Mouse (Mus musculus) urinary bladder, postnatal 10 days (tissue): ENCODE measurements around the gene Cecr2.
"Not testable (repeated sequence)": the region's sequence is repeated elsewhere in the genome, so short reads cannot be mapped to it uniquely, and the experiment has no call there.

ENCODE experiments used
- DNase-seq: peaks from one replicate; pipeline ENCODE4 v3.0.0; 2022; ENCODE audit warnings: low spot score

Cecr2 gene

GRCm38 (mm10) chr6:120773149-120773628 is 107.0 kb downstream of the Cecr2 start, which contains the start of gene Slc25a18:
Gene Slc25a18 (plus strand): TSS chr6:120773578.
- DNase-seq = no peak

GRCm38 (mm10) chr6:120773763-120774162 is 107.6 kb downstream of the Cecr2 start:
- no peak for DNase-seq

GRCm38 (mm10) chr6:120776286-120776685 is 110.1 kb downstream of the Cecr2 start:
- no peak for DNase-seq

DNA sequence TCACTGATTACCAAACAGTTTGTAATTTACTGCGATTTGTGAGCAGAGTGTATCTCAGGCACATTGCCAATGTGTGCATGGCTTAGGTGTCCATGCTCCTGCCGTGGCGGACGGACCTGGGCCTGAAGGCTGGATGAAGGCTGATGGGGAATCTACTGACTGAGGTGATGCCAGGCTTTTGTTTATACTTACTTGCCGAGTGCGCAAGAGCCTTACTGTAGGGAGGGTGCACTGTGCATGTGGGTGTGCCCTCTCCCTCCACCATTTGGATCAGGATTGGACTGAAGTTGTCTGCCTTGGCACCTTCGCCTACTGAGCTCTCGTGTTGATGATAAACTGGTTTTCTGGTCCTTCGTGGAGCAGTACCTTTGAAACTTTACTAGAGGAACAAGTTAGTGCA is 111.4 kb downstream of the Cecr2 start:
- DNase-seq = no peak

DNA sequence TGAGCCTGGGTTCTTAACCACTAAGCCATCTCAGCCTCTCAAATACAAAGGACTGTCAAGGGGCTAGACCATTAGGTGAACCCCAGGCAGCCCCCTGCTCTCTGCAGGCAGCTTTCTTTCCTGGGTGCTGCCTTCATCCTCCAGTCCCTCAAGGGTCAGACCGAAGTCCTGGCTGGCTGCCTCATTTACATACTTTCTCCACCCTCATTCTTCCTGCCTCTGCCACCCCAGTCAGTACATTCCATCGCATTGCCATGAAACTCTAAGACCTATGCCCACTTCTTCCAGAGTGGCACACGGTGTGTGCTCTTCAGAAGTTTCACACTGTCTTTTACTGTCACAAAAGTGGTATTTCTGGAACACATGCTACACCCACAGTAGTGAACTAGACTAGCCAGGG is 112.1 kb downstream of the Cecr2 start:
- DNase-seq = no peak

DNA sequence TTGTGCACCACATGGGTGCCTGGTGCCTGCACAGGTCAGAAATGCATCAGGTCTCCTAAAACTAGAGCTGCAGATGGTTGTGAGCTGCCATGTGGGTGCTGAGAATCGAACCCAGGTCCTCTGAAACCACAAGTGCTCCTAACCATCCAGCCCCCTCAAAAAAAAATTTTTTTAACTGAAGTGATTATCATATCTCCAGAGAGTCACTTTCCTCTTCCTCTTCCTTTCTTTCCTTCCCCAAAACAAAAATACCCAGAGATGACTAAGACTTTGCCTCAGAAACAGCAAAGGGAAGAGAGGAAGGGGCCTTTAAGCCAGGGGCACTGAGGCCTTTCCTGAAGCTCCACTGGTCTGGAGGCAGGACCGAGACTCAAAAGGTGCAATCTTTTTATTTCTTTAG is 116.8 kb downstream of the Cecr2 start:
- DNase-seq = no peak

DNA sequence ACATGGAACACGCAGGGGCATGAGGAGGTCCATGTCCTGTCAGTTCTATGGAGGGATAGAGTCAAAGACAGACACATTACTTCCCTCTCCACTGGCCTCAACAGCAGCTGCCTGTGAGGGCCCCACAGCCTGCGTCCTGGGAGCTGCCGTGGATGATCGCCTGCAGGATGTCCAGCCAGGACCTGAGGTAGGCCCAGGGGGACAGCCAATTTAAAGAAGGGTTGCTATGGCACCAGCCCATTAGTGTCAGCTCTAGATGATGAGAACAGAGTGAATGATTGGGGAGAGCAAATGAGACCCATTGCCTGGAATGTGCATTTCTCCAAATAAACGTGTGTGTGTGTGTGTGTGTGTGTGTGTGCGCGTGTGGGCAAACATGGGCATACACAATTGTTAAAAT is 118.2 kb downstream of the Cecr2 start:
- no peak for DNase-seq

GRCm38 (mm10) chr6:120788068-120788607 is 122.0 kb downstream of the Cecr2 start:
- no peak for DNase-seq

GRCm38 (mm10) chr6:120788904-120789303 is 122.7 kb downstream of the Cecr2 start:
- DNase-seq = no peak

DNA sequence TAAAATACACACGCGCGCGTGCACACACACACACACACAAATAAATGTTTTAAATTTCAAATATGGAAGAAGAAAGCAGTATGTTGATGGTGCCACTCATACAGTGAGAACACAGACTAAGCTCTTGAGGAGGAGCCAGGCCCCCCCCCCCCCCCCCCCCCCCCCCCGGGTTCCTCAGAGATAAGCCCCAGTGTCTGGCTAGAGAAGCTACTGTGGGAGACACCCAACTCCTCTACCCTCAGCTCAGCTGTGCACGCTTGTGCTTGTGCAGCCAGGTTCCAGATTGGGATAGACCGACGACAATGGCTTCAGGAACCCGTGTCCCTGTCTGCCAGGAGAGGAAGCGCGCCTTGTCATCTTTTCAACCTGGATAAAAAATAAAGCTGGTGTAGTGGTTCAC is 124.0 kb downstream of the Cecr2 start:
- no peak for DNase-seq

DNA sequence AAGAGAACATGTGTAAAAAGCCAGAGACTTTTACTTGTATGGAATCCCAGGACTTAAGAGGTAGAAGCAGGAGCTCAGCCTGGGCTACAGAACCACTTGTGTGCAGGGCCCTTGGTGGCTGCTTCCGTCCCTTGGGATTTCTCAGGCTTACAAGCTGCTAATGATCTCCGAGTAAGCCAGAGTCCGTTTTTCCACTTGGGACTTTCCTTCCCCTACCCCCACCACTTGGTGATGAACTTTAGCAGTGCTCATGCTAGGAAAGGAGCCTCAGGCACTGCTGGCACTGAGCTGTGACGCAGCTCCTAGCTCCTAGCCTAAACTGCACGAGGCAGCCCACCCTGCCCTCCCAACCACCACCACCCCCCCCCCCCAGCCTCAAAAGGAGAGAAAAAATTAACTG is 124.5 kb downstream of the Cecr2 start:
- no peak for DNase-seq

- DNase-seq = no peak
Observed at GRCm38 (mm10) chr6:120792947-120793346, 126.8 kb downstream of the Cecr2 start.

DNA sequence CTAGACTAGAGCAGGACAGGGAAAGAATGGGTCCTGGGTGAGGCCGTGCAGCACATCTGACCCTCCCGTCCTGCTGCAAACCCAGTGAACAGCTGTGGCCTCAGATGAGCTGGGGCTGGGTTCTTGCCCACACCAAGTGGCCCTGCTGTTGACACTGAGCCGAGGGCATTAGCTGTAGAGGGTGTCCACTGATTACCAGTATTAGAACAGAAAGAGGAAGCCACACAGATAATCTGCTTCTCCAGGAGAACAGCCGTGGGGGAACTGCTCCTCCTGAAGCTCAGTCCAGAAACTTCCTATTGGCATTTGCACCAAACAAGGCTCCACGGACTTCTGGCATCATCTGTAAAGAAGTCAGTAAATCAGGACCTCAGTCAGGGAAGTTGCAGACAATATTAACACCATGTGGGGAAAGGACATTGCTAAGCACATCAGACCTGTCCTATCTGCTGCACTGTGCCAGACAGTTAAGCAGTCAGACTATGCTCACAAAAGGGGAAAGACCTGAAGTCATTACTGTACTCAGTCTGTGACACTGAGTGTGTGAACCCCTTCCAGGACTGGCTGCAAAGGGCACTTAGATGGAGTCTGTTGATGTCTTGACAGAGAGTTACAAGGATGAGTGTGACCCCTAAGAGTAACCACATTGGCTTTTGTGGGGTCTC is 129.4 kb downstream of the Cecr2 start:
- DNase-seq = no peak

GRCm38 (mm10) chr6:120796111-120796510 is 129.9 kb downstream of the Cecr2 start:
- DNase-seq = no peak

- DNase-seq = no peak
Observed at GRCm38 (mm10) chr6:120798019-120798418, 131.8 kb downstream of the Cecr2 start.

GRCm38 (mm10) chr6:120798905-120799304 is 132.7 kb downstream of the Cecr2 start:
- no peak for DNase-seq

- DNase-seq = no peak
Observed at GRCm38 (mm10) chr6:120799581-120800041, 133.4 kb downstream of the Cecr2 start.

DNA sequence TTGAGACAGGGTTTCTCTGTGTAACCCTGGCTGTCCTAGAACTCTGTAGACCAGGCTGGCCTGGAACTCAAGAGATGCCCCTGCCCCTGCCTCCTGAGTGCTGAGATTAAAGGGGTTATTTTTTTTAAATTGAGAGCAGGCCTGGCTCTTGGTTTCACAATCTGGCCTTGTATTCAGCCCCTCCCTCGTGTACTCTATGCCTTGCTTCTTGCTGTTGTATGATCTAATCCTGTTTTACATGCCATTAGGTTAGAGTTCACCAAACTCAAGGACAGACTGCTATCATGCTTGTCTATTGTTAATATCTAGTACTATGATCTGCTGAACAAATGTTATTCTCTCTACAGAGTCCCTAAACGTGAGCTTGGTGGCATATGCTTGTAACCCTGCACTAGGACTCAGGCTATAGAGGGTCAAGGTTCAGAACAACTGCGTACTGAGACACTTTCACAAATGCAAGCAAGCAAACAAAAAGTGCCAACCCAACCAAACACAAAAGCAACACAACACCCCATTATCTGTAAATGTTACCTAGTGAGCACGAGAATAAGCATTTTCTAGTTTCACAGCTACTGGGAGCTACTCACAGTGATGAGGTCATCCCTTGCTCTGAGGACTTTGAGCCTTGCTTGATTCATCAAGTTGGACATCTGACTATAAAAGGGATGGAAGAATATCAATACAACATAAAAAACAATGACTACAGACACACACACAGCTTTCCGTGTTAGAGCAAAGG is 141.0 kb downstream of the Cecr2 start:
- no peak for DNase-seq

DNA sequence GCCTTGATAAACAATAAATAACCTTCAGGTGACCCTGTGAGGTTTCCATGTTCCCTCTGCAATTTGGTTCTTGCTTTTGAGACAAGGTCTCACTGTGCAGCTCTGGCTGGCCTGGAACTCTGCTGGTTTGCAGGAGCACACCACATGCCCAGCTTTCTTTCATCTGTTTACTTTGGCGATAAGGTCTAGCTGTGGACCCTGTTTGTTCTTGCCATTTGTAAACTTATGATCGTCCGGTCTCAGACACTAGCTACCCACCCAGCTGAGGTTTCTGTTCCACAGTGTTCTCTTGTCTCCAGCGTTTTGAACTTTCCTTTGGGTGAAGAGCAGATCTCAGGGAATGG is 141.5 kb downstream of the Cecr2 start:
- DNase-seq = no peak

GRCm38 (mm10) chr6:120811999-120812398 is 145.8 kb downstream of the Cecr2 start:
- not testable (repeated sequence) for DNase-seq

- no peak for DNase-seq
Observed at GRCm38 (mm10) chr6:120819294-120819693, 153.1 kb downstream of the Cecr2 start.

GRCm38 (mm10) chr6:120820144-120820543 is 154.0 kb downstream of the Cecr2 start:
- no peak for DNase-seq
